Mouse (Mus musculus) neutrophil, adult 5-6 weeks (primary cell): Measurements from ENCODE around the gene Wwox. TPM values are rescaled to one million over a fixed set of nuclear protein-coding genes. Genes with fewer than 3 reads are reported as not detected.

Experiments used
- ATAC-seq: fragments of 151-379, 151-347 bp; 2 replicates; pipeline ENCODE4 v1.8.0; 2017; ENCODE audit warnings: mild to moderate bottlenecking, moderate TSS enrichment; ENCODE audit not compliant: insufficient number of reproducible peaks, poor library complexity, low FRiP score, severe bottlenecking; ENCODE audit errors: extremely low read depth
- total RNA-seq: library from RNA; stranded (forward); fragments of 200-1000 nt; gene quantifications from 2 replicates; pipeline ENCODE4 v1.2.3, GENCODE M21; 2017

The Wwox gene
- total RNA-seq, 1 experiment from 2014 or later = 7.7 TPM

DNA sequence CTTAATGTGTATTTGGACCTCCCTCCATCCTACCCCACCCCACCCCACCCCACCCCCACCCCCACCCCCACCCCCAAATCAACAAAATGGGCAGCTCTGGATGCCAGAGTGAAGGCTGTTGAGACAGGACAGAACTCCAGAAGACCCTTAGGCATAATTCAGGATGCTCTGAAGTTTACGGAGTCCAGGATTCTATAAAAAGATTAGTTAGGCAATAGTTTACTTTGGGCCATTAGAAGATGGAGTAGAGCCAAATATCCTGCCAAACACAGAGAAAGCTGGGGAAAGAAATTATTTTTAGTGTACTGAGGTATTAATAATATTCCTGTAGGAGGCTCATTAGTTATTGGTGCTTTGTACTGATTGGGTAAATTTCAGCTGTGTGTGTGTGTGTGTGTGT is 523.0 kb downstream of the Wwox start:
- no peak for ATAC-seq

DNA sequence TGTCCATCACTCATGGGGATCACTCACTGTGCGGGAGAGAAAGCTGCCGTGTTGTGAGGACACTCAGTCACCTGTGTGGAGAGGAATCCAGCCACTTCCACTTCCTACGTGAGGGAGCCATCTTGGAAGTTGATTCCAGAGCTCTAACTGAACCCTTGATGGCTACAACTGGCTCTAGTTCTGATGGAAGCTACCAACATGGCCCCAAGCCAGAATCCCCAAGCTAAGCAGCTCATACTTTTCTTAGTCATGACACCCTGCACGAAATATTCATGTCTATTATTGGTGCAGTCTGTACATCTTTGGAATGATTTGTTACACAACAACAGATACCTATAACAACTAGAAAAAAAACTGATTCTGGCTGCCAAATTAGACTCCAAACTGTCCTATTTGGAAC is 523.8 kb downstream of the Wwox start:
- ATAC-seq = no peak

GRCm38 (mm10) chr8:114964206-114964605 is 524.8 kb downstream of the Wwox start:
- ATAC-seq = no peak

GRCm38 (mm10) chr8:114968842-114969241 is 529.4 kb downstream of the Wwox start:
- no peak for ATAC-seq

DNA sequence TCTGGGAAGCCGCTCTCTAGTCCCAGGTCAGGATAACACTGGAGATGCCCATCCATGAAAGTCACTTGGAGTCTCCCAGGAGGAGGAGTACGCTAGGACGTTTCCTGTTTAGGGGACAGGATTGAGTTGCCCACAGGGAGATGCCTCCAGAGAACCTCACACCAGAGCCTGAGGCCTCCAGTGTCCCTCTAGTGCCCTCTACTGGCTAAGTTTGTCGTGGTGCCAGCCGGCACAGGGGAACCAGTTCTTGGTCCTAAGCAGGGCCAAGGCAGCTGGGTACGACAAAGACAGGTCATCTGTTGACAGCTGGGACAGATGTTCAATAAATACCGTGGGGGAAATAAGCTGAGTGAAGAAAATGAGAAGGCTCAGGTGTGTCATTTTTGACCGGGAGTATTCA is 531.9 kb downstream of the Wwox start:
- peak; percentile 71 for ATAC-seq

DNA sequence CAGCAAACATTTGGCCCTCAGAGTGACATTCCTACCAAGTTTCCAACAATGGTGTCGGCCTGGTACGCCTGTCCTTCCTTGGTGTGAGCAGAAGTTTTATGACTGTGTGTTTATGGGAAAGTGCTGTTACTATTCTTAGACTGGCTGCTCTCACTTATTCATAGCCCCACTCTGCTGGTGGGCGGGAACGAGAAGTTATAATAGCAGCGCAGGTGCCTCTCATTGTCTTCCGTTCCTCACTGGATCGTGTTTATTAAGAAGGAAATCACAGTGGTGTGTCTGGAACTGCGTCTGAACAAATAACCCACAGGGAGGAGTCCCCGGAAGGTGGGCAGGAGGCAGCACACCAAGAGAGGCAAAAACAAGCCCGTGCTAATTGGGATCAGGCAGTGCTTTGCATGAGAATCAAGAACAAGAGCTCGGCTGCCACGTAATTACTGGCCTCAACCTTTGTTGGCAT is 533.6 kb downstream of the Wwox start:
- peak; percentile 37; the same call in 1 of the 2 replicates for ATAC-seq

- no peak for ATAC-seq
Measured at GRCm38 (mm10) chr8:114974336-114974950, 535.0 kb downstream of the Wwox start.

- no peak for ATAC-seq
Measured at GRCm38 (mm10) chr8:114977746-114978145, 538.3 kb downstream of the Wwox start.

- ATAC-seq = no peak
Measured at GRCm38 (mm10) chr8:114978206-114978960, 538.9 kb downstream of the Wwox start.

- no peak for ATAC-seq
Measured at GRCm38 (mm10) chr8:114979671-114980070, 540.2 kb downstream of the Wwox start.

- no peak for ATAC-seq
Measured at GRCm38 (mm10) chr8:114982762-114983161, 543.3 kb downstream of the Wwox start.

- no peak for ATAC-seq
Measured at GRCm38 (mm10) chr8:114984500-114984899, 545.0 kb downstream of the Wwox start.

GRCm38 (mm10) chr8:114985996-114986395 is 546.5 kb downstream of the Wwox start:
- ATAC-seq = peak; percentile 50; the same call in 1 of the 2 replicates

- no peak for ATAC-seq
Measured at GRCm38 (mm10) chr8:114986971-114987370, 547.5 kb downstream of the Wwox start.

DNA sequence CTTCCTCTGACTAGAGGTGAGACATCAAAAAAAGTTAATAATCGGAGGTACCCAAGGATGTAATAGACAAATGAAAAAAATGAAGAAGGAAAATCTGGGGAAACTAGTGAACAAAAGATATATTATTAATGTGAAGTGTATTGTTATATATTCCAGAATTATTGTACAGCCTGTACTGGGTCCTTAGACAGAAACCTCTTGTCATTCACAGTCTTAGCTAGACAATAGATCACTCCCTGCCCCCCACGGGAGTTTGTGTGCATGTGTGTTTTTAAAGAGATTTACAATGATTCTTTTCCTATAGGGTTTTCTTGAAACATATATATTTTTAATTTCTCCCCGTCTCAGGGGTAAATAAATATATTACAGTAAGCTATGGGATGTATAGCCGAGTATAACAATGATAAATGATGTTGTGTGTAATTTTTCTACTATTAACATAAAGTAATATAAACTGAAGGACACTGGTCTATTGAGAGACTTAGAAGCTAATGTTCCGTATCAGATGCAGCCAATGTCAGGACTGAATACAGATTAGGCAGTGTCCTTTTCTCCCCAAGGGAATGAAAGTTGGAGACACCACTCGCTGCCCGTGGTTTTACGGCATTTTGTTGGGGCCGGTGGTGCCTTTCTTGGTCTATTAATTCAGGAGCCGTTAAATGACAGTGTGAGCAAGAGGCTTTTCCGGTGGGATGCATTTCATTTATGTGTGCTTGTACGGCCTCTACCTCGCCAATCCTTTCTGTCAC is 551.6 kb downstream of the Wwox start:
- ATAC-seq = no peak

GRCm38 (mm10) chr8:115000736-115001135 is 561.3 kb downstream of the Wwox start:
- ATAC-seq = no peak

GRCm38 (mm10) chr8:115005021-115005420 is 565.6 kb downstream of the Wwox start:
- ATAC-seq = no peak

GRCm38 (mm10) chr8:115006561-115006960 is 567.1 kb downstream of the Wwox start:
- no peak for ATAC-seq

GRCm38 (mm10) chr8:115007280-115007679 is 567.8 kb downstream of the Wwox start:
- ATAC-seq = no peak
